Mouse (Mus musculus) right cerebral cortex, adult 2 months (tissue): ENCODE measurements at regions not wholly inside any gene's neighbourhood (a gene's known extent, or its start where the extent isn't known, plus 50 kb on each side); places are given as distances from the start of the nearest gene placed in this dataset.

Experiments used
- DNase-seq, 2 experiments: peaks; one replicate each; pipeline ENCODE4 v3.0.0; 2021 to 2022; ENCODE audit warnings: low spot score in 2 of 2

GRCm38 (mm10) chr5:114512756-114513155 lies 55.1 kb upstream of the Fam222a start:
- peak; percentile 26 to 27 for DNase-seq

- no peak for DNase-seq
These were observed 53.8 kb upstream of the Fam222a start for GRCm38 (mm10) chr5:114513911-114514457.

GRCm38 (mm10) chr5:114517010-114517409 lies 50.8 kb upstream of the Fam222a start:
- DNase-seq: no peak

GRCm38 (mm10) chr5:114518012-114518411 lies 49.8 kb upstream of the Fam222a start:
- no peak for DNase-seq
